Mouse (Mus musculus) intestine, postnatal 0 days (tissue): ENCODE measurements around the gene Exosc7. TPM values are rescaled to one million over a fixed set of nuclear protein-coding genes. Genes with fewer than 3 reads are reported as not detected.

Experiments used
- ATAC-seq: fragments of 200-750 bp; cut with Nextera tagmentation; 2 replicates; pipeline ENCODE4 v1.8.0; 2017; ENCODE audit warnings: mild to moderate bottlenecking, moderate TSS enrichment, moderate library complexity
- H3K27ac ChIP-seq: fragments of 300-500 bp; sonication (generic); 2 replicates; pipeline ENCODE4 v1.5.1; 2014; ENCODE audit warnings: mild to moderate bottlenecking, low read depth, low read length, moderate library complexity
- H3K27me3 ChIP-seq: fragments of 300-500 bp; sonication (generic); replicated peaks from 2 replicates; pipeline ENCODE4 v1.6.1; 2014; ENCODE audit warnings: low read length, mixed read lengths; ENCODE audit not compliant: control insufficient read depth, insufficient read depth
- H3K36me3 ChIP-seq: fragments of 300-500 bp; sonication (generic); 2 replicates; pipeline ENCODE4 v1.6.1; 2014; ENCODE audit warnings: mild to moderate bottlenecking, moderate library complexity; ENCODE audit not compliant: control insufficient read depth, insufficient read depth
- H3K4me1 ChIP-seq: fragments of 300-500 bp; sonication (generic); replicated peaks from 2 replicates; pipeline ENCODE4 v1.6.1; 2014; ENCODE audit warnings: antibody characterized with exemption, low read length, mixed read lengths; ENCODE audit not compliant: control insufficient read depth, insufficient read depth
- H3K4me2 ChIP-seq: fragments of 300-500 bp; sonication (generic); replicated peaks from 2 replicates; pipeline ENCODE4 v1.6.1; 2014; ENCODE audit warnings: low read depth, mild to moderate bottlenecking, moderate library complexity
- H3K4me3 ChIP-seq: fragments of 300-500 bp; sonication (generic); 2 replicates; pipeline ENCODE4 v1.5.1; 2014; ENCODE audit warnings: low read depth, low read length
- H3K9ac ChIP-seq: fragments of 300-500 bp; sonication (generic); 2 replicates; pipeline ENCODE4 v1.6.1; 2014; ENCODE audit warnings: mild to moderate bottlenecking, low read depth, low read length
- H3K9me3 ChIP-seq: fragments of 300-500 bp; sonication (generic); 2 replicates; pipeline ENCODE4 v1.6.1; 2016; ENCODE audit warnings: mixed run types; ENCODE audit not compliant: control insufficient read depth
- CTCF ChIP-seq: sonication (generic); IDR thresholded peaks from 2 replicates; pipeline ENCODE4 v1.5.1; 2016; ENCODE audit warnings: low read depth, mild to moderate bottlenecking, control low read depth, antibody characterized with exemption, moderate library complexity
- WGBS: fragments of 180-500 bp; shearing (Covaris S2); extraction: QIAGEN DNeasy Blood & Tissue Kit; methylation state at CpG from one replicate; pipeline ENCODE4 v1.1.7; 2014; 5-methylcytosine and 5-hydroxymethylcytosine counted together
- polyA plus RNA-seq: library from polyadenylated mRNA; unstranded; fragments of >200 nt; fragmentation: Nextera tagmentation; extraction: Ambion mirVana; gene quantifications from 2 replicates; pipeline ENCODE4 v1.2.1, GENCODE M21; 2015

Gene Exosc7
- polyA plus RNA-seq, 1 experiment from 2014 or later: 53.6 TPM

DNA sequence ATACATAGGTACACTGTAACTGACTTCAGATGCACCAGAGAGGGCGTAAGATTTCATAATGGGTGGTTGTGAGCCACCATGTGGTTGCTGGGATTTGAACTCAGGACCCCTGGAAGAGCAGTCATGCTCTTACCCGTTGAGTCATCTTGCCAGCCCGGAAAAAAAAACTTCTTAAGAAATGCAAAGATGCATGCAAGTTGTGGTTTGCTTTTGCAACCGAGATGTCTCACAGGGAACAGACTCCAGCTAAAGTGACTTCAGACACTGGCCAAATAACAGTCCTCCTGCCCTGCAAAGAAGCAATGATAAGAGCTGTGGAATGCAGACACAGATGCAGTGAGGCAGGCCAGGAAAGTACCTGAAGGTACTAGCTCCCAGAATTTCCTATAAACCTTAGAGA, 22.2 kb upstream of the Exosc7 start:
- Histone ChIP-seq H3K4me1 (no peaks in the 10 kb centered on the region), H3K36me3 (peaks cover 71% of the 10 kb centered on the region), H3K9me3 (no peaks in the 10 kb centered on the region), H3K4me2 (no peak overlapping the region), H3K4me3 (no peak overlapping the region), H3K27me3 (no peaks in the 10 kb centered on the region), H3K9ac (no peak overlapping the region), H3K27ac (no peak overlapping the region)
- WGBS: 87% methylated on average over 4 of the region's 4 CpGs
- no peak for TF ChIP-seq CTCF
- no peak for ATAC-seq

DNA sequence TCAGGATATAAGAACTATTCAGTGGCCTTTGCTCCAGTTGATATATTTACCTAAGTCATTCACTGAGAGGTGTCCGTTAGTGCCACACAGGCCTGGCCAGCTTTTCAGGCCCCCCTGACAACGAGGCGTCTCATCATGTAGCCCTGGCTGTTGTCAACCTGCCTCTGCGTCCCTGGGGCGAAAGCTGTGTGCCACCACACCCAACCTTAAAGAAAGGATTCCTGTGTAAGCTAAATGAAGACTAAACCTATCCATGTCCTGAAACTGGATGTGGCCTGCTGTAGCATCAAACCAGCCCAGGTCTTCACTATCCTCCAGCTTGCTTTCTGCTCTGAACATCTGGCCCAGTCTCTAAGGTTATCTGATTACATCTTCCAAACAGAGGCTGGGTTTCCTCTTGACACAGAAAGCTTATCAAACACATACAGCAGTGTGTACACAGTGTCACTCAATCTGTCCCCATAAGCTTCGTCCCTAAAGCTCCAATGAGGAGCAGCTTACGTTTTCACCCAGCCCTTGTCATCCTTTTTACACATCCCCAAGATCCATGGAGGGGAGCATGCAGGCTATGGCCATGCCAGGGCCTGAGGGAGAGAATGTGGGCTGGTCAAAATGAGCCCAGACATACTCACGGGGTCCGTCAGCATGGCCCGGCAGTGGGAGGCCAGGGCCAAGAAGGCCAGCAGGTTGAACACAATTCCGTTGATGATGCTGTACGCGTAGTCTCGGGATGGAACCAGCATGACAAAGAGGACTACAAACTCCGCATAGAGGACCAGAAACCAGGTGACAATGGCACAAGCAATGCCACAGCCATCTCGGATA, 13.2 kb upstream of the Exosc7 start:
- Histone ChIP-seq H3K4me1 (no peaks in the 10 kb centered on the region), H3K27ac (no peak overlapping the region), H3K36me3 (peaks cover 66% of the 10 kb centered on the region), H3K9ac (no peak overlapping the region), H3K9me3 (no peaks in the 10 kb centered on the region), H3K4me2 (no peak overlapping the region), H3K4me3 (no peak overlapping the region), H3K27me3 (no peaks in the 10 kb centered on the region)
- ATAC-seq: no peak
- TF ChIP-seq CTCF: no peak
- WGBS: 91% methylated on average over 16 of the region's 16 CpGs

DNA sequence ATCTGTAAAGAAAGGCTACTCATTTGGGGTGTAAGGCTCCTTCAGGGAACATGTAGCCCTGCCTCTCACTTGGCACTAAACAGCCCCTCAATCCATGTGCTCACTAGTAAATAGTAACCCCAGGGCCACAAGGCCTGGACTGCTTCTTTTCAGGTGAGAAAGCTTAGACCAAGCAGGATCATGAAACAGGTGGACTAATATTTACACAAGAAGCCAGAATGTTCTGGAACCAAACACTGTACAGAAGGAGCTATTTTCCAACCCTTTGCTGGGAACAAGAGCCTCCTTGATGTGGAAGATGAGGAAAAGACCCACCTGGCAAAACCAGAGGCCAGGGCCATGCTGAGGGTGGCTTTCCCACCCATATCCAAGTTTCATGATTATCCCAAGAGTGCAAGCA, 9.6 kb upstream of the Exosc7 start:
- peaks cover 42% of the 10 kb centered on the region for H3K36me3 ChIP-seq

DNA sequence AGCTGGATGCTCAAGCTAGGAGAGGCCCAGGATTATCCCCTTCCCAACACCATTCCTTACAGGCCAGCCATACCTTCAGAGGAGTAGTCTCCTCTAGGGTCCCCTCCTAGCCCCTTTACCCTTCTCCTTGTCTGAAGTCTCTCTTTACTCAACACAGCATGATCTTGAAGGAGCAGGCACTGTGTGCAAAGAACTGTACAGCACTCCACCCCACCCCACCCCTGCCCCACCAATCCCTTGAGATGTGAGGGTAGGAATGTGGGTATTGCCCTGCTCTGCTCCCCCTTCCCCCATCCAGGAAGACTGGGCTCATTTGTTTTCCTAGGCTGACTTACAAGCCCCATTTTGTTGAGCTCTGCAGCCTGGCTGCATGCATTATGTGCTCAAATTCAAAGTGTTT, 8.7 kb upstream of the Exosc7 start:
- Histone ChIP-seq H3K4me3 (no peak overlapping the region), H3K4me2 (no peak overlapping the region), H3K36me3 (peaks cover 41% of the 10 kb centered on the region), H3K27me3 (no peaks in the 10 kb centered on the region), H3K9ac (no peak overlapping the region), H3K27ac (no peak overlapping the region), H3K9me3 (no peaks in the 10 kb centered on the region), H3K4me1 (no peaks in the 10 kb centered on the region)
- ATAC-seq: no peak
- no peak for TF ChIP-seq CTCF

More for the DNA sequence above, 9.6 kb upstream of the Exosc7 start:
- no peak for ATAC-seq
- no peak overlapping the region for H3K27ac ChIP-seq
- no peak overlapping the region for H3K4me2 ChIP-seq
- no peak overlapping the region for H3K9ac ChIP-seq
- H3K27me3 ChIP-seq: no peaks in the 10 kb centered on the region
- H3K4me3 ChIP-seq: no peak overlapping the region
- no peak for TF ChIP-seq CTCF
- no peaks in the 10 kb centered on the region for H3K9me3 ChIP-seq
- H3K4me1 ChIP-seq: no peaks in the 10 kb centered on the region

DNA sequence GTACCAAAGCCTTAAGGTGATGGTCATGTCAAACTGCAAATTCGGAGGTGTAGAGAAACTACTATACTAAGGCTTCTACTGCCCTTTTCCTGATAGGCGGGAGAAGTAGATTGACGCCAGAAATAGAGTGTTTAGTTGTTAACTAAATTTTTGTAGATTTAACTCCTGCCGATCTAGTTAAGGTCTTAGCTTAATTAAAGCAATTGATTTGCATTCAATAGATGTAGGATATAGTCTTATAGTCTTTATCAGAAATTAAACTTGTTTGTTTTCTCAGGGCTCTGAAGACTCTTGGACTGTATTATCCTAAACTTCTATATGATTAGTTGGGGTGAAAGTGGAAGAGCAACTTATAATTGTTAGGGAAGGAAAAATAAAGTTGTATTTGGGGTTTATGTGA, 5.8 kb upstream of the Exosc7 start:
- H3K4me3 ChIP-seq: no peak overlapping the region
- H3K9ac ChIP-seq: no peak overlapping the region
- ATAC-seq: no peak
- 90% methylated on average over 4 of the region's 4 CpGs for WGBS
- peaks cover 19% of the 10 kb centered on the region for H3K36me3 ChIP-seq
- no peaks in the 10 kb centered on the region for H3K9me3 ChIP-seq
- H3K4me1 ChIP-seq: 0 out of 2 replicates have a peak, but pooled peaks cover 4% of the 10 kb centered on the region
- H3K27ac ChIP-seq: no peak overlapping the region
- H3K27me3 ChIP-seq: no peaks in the 10 kb centered on the region
- no peak for TF ChIP-seq CTCF
- no peak overlapping the region for H3K4me2 ChIP-seq

DNA sequence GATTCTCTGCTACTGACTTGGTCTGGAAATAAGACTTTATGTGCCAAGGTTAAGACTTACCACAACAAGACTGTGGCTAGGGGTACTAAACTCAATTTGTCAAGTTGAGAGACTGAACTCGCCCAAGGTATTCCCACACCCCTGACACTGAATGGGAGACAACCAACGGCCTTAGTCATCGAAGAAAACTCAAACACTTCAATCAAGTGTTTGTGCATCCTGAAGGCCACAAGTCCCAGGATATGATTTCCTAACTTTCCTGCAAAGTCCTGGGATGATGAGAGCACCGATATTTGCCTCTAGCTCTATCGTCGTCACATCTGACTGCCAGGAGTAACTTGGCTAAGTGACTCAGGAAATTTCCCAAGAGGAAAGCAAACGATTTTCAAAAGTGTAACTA, 3.8 kb upstream of the Exosc7 start:
- TF ChIP-seq CTCF: no peak
- Histone ChIP-seq H3K36me3 (peaks cover 18% of the 10 kb centered on the region), H3K27me3 (no peaks in the 10 kb centered on the region), H3K27ac (no peak overlapping the region), H3K9me3 (no peaks in the 10 kb centered on the region), H3K4me2 (no peak overlapping the region), H3K4me3 (no peak overlapping the region), H3K9ac (no peak overlapping the region), H3K4me1 (0 out of 2 replicates have a peak, but pooled peaks cover 9% of the 10 kb centered on the region)
- no peak for ATAC-seq
- 82% methylated on average over 7 of the region's 7 CpGs for WGBS
